Mouse (Mus musculus): ENCODE results near the gene Samd5. TPM values are rescaled to one million over a fixed set of nuclear protein-coding genes. Genes with fewer than 3 reads are reported as not detected.

Gene Samd5
- polyA plus RNA-seq, 1 experiment, result 0.50 TPM

- 47% methylated on average over 6 of the region's 6 CpGs for WGBS
- no peaks in the 10 kb centered on the region for H3K4me1 ChIP-seq (ENCODE audit: control insufficient read depth, insufficient read depth, low read length)
- no peak overlapping the region for H3K4me3 ChIP-seq (ENCODE audit: insufficient read depth, low read depth, low read length)
- peak; percentile 30 for DNase-seq
- H3K36me3 ChIP-seq (ENCODE audit: control insufficient read depth, insufficient read depth, low read length), result no peaks in the 10 kb centered on the region
- TF ChIP-seq POLR2A (IDR thresholded peaks at IDR 0.05; ENCODE audit: low read depth, low read length) (no peak), CTCF (conservative IDR thresholded peaks at IDR 0.05; ENCODE audit: insufficient read depth, insufficient read length, low read depth, low read length) (no peak)
- no peak overlapping the region for H3K27ac ChIP-seq (ENCODE audit: insufficient read depth, low read depth, low read length)
- H3K27me3 ChIP-seq (replicated peaks; ENCODE audit: control insufficient read depth, insufficient read depth, low read length), result no peaks in the 10 kb centered on the region
Measured at GRCm38 (mm10) chr10:9650050-9650825, 24.8 kb downstream of the Samd5 start.

GRCm38 (mm10) chr10:9648464-9648863 is 26.5 kb downstream of the Samd5 start:
- no peaks in the 10 kb centered on the region for H3K27me3 ChIP-seq (replicated peaks; ENCODE audit: control insufficient read depth, insufficient read depth, low read length)
- no peaks in the 10 kb centered on the region for H3K36me3 ChIP-seq (ENCODE audit: control insufficient read depth, insufficient read depth, low read length)
- no peak overlapping the region for H3K27ac ChIP-seq (ENCODE audit: insufficient read depth, low read depth, low read length)
- TF ChIP-seq CTCF (conservative IDR thresholded peaks at IDR 0.05; ENCODE audit: insufficient read depth, insufficient read length, low read depth, low read length), result no peak
- no peak for TF ChIP-seq POLR2A (IDR thresholded peaks at IDR 0.05; ENCODE audit: low read depth, low read length)
- H3K4me1 ChIP-seq (ENCODE audit: control insufficient read depth, insufficient read depth, low read length), result no peaks in the 10 kb centered on the region
- DNase-seq, result no peak
- no peak overlapping the region for H3K4me3 ChIP-seq (ENCODE audit: insufficient read depth, low read depth, low read length)
- 64% methylated on average over 2 of the region's 2 CpGs for WGBS

- Histone ChIP-seq H3K27ac (ENCODE audit: insufficient read depth, low read depth, low read length) (no peak overlapping the region), H3K4me1 (ENCODE audit: control insufficient read depth, insufficient read depth, low read length) (no peaks in the 10 kb centered on the region), H3K4me3 (ENCODE audit: insufficient read depth, low read depth, low read length) (no peak overlapping the region), H3K27me3 (replicated peaks; ENCODE audit: control insufficient read depth, insufficient read depth, low read length) (no peaks in the 10 kb centered on the region), H3K36me3 (ENCODE audit: control insufficient read depth, insufficient read depth, low read length) (no peaks in the 10 kb centered on the region)
- no peak for DNase-seq
- WGBS, result 57% methylated on average over 6 of the region's 6 CpGs
- no peak for TF ChIP-seq CTCF (conservative IDR thresholded peaks at IDR 0.05; ENCODE audit: insufficient read depth, insufficient read length, low read depth, low read length)
- TF ChIP-seq POLR2A (IDR thresholded peaks at IDR 0.05; ENCODE audit: low read depth, low read length), result no peak
Measured at GRCm38 (mm10) chr10:9647741-9648140, 27.3 kb downstream of the Samd5 start.

DNA sequence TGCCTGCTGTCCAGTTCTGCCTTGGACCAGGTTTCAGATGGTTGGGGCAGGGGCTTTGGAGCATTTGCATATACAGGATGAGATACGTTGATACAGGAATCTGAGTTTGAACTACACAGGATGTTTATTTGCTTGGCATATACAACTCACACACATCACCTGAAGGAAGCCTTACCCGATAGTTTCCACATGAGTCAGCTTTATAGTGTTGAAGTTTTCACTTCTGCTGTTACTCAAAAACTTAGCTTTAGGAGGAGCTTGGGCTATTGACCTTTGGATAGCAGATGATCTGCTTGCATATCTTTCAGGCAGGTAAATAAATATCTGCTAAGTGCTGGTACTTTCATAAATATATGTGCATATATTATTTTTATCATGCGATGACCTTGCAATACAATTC is 28.6 kb downstream of the Samd5 start:
- no peak for DNase-seq
- TF ChIP-seq CTCF (conservative IDR thresholded peaks at IDR 0.05; ENCODE audit: insufficient read depth, insufficient read length, low read depth, low read length), result no peak
- no peak for TF ChIP-seq POLR2A (IDR thresholded peaks at IDR 0.05; ENCODE audit: low read depth, low read length)
- no peaks in the 10 kb centered on the region for H3K27me3 ChIP-seq (replicated peaks; ENCODE audit: control insufficient read depth, insufficient read depth, low read length)
- H3K27ac ChIP-seq (ENCODE audit: insufficient read depth, low read depth, low read length), result no peak overlapping the region
- no peaks in the 10 kb centered on the region for H3K4me1 ChIP-seq (ENCODE audit: control insufficient read depth, insufficient read depth, low read length)
- H3K36me3 ChIP-seq (ENCODE audit: control insufficient read depth, insufficient read depth, low read length), result no peaks in the 10 kb centered on the region
- 57% methylated on average over 3 of the region's 3 CpGs for WGBS
- no peak overlapping the region for H3K4me3 ChIP-seq (ENCODE audit: insufficient read depth, low read depth, low read length)

DNA sequence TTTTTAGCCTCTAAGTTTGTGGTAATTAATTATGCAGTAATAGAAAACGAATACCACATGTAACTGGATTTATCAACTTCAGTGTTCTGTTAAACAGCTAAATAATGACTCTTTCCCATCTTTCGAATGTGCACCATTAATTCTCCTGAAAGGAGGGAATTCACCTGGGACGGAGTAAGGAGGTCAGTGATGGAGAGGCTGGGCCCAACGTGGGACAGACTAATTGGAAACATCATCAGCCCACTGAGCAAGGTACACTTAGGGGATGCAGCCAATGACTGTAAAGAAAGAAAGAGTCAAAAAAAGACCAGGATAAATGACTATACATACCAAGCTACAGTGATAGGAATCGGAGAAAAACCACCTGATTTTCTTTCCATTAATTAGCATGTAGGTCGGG is 31.5 kb downstream of the Samd5 start:
- DNase-seq, result no peak
- 75% methylated on average over 6 of the region's 6 CpGs for WGBS
- TF ChIP-seq POLR2A (IDR thresholded peaks at IDR 0.05; ENCODE audit: low read depth, low read length) (no peak), CTCF (conservative IDR thresholded peaks at IDR 0.05; ENCODE audit: insufficient read depth, insufficient read length, low read depth, low read length) (no peak)
- H3K4me1 ChIP-seq (ENCODE audit: control insufficient read depth, insufficient read depth, low read length), result no peaks in the 10 kb centered on the region
- H3K4me3 ChIP-seq (ENCODE audit: insufficient read depth, low read depth, low read length), result no peak overlapping the region
- H3K27ac ChIP-seq (ENCODE audit: insufficient read depth, low read depth, low read length), result no peak overlapping the region
- no peaks in the 10 kb centered on the region for H3K36me3 ChIP-seq (ENCODE audit: control insufficient read depth, insufficient read depth, low read length)
- no peaks in the 10 kb centered on the region for H3K27me3 ChIP-seq (replicated peaks; ENCODE audit: control insufficient read depth, insufficient read depth, low read length)

DNA sequence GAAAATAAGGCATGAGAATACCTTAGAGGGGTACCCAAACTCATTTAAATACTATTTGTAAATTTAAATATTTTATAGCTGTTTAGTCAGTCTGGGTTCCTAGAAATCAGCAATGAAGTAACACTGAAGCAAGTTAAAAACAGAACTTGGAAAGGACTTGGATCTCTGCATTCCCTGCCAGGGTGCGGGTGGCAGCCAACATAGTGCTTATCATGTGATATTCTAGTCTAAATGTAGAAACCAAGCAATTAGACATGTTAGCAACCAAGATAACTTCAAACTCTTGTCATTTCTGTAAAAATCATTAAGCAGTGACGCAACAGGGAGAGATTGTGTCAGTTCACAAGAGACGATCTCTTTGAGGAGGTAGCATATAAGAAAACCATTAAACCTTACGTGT is 32.9 kb downstream of the Samd5 start:
- no peak for TF ChIP-seq CTCF (conservative IDR thresholded peaks at IDR 0.05; ENCODE audit: insufficient read depth, insufficient read length, low read depth, low read length)
- no peak for TF ChIP-seq POLR2A (IDR thresholded peaks at IDR 0.05; ENCODE audit: low read depth, low read length)
- Histone ChIP-seq H3K27ac (ENCODE audit: insufficient read depth, low read depth, low read length) (no peak overlapping the region), H3K4me1 (ENCODE audit: control insufficient read depth, insufficient read depth, low read length) (no peaks in the 10 kb centered on the region), H3K27me3 (replicated peaks; ENCODE audit: control insufficient read depth, insufficient read depth, low read length) (no peaks in the 10 kb centered on the region), H3K36me3 (ENCODE audit: control insufficient read depth, insufficient read depth, low read length) (no peaks in the 10 kb centered on the region), H3K4me3 (ENCODE audit: insufficient read depth, low read depth, low read length) (no peak overlapping the region)
- WGBS, result 91% methylated on average over 4 of the region's 4 CpGs
- no peak for DNase-seq

DNA sequence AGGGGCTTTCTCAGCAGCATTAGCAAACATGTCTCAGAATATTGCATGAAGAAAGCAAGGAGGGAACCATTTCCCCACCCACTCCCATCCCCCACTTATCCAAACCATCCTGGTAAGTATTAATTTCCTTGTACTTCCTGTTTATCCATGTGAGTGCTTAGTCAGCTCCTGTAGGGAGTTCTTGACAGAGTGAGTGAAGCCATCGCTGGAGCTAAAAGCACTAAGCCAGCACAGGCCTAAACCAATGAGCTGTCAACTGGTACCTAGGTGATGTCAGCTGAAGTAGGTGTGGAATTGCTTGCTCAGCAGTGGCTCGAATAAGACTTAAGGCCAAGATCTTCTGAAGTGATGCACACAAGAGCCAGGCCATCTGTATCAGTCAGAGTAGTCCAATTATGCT is 34.3 kb downstream of the Samd5 start:
- DNase-seq, result no peak
- H3K27ac ChIP-seq (ENCODE audit: insufficient read depth, low read depth, low read length), result no peak overlapping the region
- H3K27me3 ChIP-seq (replicated peaks; ENCODE audit: control insufficient read depth, insufficient read depth, low read length), result no peaks in the 10 kb centered on the region
- WGBS, result 72% methylated on average over 2 of the region's 2 CpGs
- no peaks in the 10 kb centered on the region for H3K4me1 ChIP-seq (ENCODE audit: control insufficient read depth, insufficient read depth, low read length)
- H3K4me3 ChIP-seq (ENCODE audit: insufficient read depth, low read depth, low read length), result no peak overlapping the region
- H3K36me3 ChIP-seq (ENCODE audit: control insufficient read depth, insufficient read depth, low read length), result no peaks in the 10 kb centered on the region
- TF ChIP-seq CTCF (conservative IDR thresholded peaks at IDR 0.05; ENCODE audit: insufficient read depth, insufficient read length, low read depth, low read length) (no peak), POLR2A (IDR thresholded peaks at IDR 0.05; ENCODE audit: low read depth, low read length) (no peak)

All from kidney, adult 2 months (tissue).